Mouse (Mus musculus): Measurements from ENCODE around the gene Zc3h12d.

The Zc3h12d gene

DNA sequence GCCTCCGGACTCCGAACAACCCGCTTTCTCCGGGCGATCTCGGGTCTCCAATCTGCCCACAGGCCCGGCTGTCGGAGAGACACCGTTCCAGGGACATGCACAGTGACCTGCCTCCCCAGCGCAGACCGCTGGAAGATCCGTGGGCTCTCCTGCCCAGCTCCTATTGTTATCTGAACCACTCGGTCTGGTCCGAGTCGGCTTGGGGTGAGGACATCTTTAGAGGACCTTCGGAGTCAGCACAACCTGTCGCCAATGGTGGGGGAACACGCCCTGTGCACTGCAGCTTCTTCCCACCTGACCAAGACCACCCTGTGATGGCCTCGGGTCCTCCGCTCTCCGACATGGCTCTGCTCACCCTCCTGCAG, 35.4 kb downstream of the Zc3h12d start:
- in situ Hi-C loops (cut with MboI, MseI) = no loop called here

- in situ Hi-C loops (cut with MboI, MseI) = no loop called here
Observed at GRCm38 (mm10) chr10:7869746-7870145, 37.5 kb downstream of the Zc3h12d start.

DNA sequence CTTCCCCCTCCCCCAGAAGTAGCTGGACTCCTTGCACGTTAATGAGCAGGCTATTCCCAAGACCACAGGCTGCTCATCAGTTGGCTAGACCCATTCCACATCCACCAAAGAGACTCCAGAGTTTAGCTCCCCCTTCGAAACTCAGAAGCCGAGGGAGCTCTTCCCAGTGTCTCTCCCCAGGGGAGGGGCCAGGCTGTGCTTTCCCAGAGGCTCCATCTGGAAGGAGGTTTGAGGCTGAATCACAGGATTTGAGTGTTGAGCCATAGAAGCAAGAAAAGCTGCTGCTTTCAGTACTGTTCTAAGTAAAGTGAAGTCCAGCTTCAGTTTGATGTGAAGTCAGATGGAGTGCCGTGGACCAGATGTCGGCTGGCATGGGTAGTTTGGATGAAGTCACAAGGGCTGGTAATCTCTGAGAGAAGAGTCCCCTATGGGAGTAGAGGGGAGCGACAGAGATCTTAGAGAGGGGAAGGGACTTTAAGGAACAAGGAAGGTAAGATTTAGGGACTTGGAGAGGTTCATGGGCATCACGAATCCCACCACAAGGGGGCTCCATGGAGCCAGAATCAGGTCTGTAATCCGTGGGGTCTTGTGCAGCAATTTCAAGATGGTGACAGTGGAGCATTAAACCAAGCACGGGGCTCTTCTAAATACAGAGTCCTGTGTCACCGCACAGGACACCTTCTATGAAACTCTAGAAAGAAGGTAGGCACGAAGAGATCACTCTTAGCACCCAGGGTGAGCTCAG, 38.5 kb downstream of the Zc3h12d start:
- in situ Hi-C loops (cut with MboI, MseI) = no loop called here

DNA sequence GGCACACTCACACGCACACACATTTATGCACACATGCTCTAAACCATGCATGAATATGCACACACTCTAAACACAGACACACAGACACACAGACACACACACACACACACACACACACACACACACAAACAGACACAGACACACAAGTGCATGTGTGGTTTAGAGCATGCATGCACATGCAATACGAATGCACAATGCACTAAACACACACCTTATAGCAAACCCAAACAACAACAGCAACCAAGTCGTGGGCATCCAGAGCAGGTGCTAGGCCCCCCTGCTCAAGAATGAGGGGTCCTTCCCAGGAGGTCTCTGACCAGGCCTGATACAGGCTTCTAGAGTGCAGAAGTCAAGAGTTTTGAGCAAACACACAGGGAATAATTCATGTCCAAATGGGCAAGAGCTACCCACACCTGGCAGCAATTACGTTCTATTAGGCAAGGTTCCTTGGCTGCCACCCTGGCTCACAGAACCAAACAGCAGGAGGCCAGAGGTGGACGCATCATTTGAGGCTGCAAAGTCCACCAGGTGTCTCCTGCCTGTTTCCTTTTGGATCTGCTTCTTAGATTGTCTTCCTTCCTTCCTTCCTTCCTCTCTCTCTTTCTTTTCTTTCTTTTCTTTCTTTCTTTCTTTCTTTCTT, 39.2 kb downstream of the Zc3h12d start:
- in situ Hi-C loops (cut with MboI, MseI) = no loop called here

GRCm38 (mm10) chr10:7874194-7874593, 41.9 kb downstream of the Zc3h12d start:
- in situ Hi-C loops (cut with MboI, MseI) = no loop called here

DNA sequence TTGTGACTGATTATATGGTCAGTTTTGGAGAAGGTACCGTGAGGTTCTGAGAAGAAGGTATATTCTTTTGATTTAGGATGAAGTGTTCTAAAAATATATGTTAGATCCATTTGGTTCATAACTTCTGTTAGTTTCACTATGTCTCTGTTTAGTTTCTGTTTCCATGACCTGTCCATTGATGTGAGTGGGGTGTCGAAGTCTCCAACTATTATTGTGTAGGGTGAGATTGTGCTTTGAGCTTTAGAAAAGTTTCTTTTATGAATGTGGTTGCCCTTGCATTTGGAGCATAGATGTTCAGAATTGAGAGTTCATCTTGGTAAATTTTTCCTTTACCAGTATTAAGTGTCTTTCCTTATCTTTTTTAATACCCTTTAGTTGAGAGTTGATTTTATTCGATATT, 48.0 kb downstream of the Zc3h12d start:
- in situ Hi-C loops (cut with MboI, MseI) = loop anchor here (5.0 to 10.0 kb wide), 2 partner anchors 357 to 835 kb away; no protein-coding TSS in a partner anchor

DNA sequence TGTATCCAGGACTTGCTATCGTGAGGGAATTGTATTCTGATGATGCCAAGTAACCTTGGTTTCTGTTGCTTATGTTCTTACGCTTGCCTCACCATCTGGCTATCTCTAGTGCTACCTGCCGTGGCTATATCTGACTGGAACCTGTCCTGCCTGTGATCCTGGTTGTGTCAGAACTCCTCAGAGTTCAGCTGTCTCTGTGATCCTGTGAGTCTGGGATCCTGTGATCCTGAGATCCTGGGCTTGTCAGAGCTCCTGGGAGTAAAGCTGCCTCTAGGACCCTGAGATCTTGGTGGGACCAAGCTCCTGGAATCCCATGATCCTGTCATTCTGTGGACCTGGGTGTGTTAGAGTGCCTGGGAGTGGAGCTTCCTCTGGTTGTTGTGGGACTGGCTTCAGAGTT, 49.7 kb downstream of the Zc3h12d start:
- in situ Hi-C loops (cut with MboI, MseI) = loop anchor here (5.0 to 10.0 kb wide), 2 partner anchors 355 to 833 kb away; no protein-coding TSS in a partner anchor

DNA sequence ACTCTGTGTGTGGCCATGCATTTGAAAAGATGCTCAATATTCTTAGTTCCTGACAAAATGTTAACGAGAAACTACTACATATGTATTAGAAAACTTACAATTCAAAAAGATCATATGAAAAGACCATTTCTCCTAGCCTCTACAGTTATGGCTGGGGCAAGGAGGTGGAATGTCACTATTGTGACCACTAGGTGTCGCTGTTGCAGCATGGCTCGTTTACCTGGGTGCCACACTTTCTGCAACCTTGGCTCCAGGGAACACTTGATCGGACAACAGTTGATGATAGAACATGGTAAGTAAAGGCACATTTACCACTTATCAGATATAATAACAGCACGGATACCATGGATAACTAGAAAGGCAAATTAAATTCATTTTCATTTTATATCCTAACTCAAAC, 51.3 kb downstream of the Zc3h12d start:
- in situ Hi-C loops (cut with MboI, MseI) = loop anchor here (5.0 to 10.0 kb wide), 2 partner anchors 354 to 831 kb away; no protein-coding TSS in a partner anchor

DNA sequence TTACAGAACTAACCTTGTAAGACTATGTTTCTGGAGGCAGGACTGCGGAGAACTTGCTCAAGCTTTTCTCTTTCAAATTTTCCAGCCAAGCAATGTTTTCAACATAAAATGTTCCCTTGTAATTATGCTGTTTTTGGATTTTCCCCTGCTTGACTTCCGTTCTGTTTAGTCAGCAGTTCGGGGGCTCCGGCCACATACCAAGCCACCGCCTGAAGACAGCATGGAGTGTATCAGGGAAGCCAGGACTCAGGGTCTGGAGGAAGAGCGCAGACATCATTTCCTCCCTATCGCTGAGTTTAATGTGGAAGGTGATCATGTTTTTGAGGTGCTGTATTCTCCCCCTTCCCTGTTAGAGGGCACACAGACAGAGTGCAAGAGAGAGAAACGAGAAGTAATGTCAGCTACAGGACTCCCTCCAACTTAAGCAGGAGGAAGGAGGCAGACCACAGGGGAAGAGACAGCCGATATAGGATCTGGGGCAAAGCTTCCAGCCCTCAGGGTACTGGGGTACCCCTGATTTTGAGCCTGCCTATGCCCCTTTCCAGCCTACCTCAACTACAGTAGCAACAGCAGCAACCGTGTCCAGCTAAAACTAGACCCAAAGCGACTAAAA, 56.1 kb downstream of the Zc3h12d start:
- in situ Hi-C loops (cut with MboI, MseI) = loop anchor here (5.0 to 10.0 kb wide), 3 partner anchors 349 to 826 kb away; no protein-coding TSS in a partner anchor

DNA sequence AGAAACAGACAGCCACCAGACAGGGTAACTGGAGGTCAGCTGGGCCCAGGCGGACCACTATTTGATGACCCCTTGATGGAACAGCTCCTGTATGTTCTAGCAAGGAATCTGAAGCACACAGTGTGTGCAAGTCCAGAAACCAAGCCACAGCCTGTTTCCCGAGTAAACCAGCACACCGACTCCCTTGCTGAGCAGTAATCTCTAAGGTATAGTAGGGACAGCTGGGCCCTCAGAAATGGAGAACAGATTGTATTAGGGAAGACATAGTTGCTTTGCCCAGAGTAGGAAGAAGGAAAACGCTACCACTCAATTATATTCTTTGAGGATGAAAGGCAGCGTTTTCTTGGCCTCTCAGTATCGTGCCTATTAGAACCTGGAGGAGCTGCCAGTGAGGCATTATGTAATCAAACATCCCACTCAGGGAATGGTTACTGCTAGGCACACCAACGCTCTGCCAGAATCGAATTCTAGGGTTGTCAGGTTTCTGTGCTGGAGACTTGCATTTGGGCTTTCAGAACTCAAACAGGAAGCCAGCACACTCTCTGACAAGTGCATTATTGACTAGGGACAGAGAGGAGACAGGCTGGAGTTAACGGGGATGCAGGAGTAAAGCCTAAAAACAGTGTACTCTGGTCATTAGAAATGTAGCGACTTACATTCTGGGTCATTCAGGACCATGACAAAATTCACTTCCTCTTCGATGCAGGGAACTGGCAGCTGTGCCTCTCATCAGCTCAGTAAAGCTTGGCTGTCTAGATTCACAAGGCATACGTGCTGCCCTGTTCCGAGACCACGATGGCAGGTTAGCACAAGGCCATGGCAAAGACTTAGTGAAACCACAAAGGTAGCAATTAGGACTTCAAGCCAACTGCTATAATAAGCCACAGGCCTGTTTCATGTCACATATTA, 68.7 kb downstream of the Zc3h12d start:
- in situ Hi-C loops (cut with MboI, MseI) = no loop called here

DNA sequence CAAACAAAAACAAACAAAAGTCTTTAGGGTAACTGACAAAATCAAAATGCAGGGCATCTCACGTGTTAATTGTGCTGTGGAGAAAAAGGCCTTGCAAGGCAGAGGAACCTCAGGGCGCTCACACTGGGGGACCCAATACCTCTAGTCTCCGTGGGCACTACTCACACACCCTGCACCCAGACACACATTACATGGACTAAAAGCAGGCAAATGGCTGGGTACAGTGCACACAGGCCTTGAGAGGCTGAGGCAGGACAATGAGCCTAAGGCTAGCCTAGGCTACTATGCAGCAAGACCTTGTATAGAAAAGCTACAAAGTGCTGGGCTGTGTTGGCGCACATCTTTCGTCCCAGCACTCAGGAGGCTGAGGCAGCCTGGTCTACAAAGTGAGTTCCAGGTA, 71.9 kb downstream of the Zc3h12d start:
- in situ Hi-C loops (cut with MboI, MseI) = no loop called here

- in situ Hi-C loops (cut with MboI, MseI) = no loop called here
Observed at GRCm38 (mm10) chr10:7907151-7907550, 74.9 kb downstream of the Zc3h12d start.

GRCm38 (mm10) chr10:7911268-7911667, 79.0 kb downstream of the Zc3h12d start:
- in situ Hi-C loops (cut with MboI, MseI) = no loop called here

Measured in T-helper 17 cell (primary cell).